Mouse (Mus musculus): ENCODE results near the gene Mau2.

GRCm38 (mm10) chr8:70004345-70004744, 38.2 kb downstream of the Mau2 start:
- TF ChIP-seq CTCF (IDR thresholded peaks at IDR 0.05) (no peak), POLR2A (IDR thresholded peaks at IDR 0.05; ENCODE audit: insufficient read depth, low read depth, low read length) (no peak)

All from heart, adult 2 months (tissue).